Mouse (Mus musculus): ENCODE data around the gene Snx11. TPM values are rescaled to one million over a fixed set of nuclear protein-coding genes. Genes with fewer than 3 reads are reported as not detected.
A peak's percentile ranks its signal among the peaks of the same experiment; 100 is the strongest.
"Not testable (repeated sequence)": the region's sequence is repeated elsewhere in the genome, so short reads cannot be mapped to it uniquely, and the experiment has no call there.

Snx11 gene
- total and polyA plus RNA-seq, 2 experiments from 2014 or later = 10.2 to 14.8 TPM

DNA sequence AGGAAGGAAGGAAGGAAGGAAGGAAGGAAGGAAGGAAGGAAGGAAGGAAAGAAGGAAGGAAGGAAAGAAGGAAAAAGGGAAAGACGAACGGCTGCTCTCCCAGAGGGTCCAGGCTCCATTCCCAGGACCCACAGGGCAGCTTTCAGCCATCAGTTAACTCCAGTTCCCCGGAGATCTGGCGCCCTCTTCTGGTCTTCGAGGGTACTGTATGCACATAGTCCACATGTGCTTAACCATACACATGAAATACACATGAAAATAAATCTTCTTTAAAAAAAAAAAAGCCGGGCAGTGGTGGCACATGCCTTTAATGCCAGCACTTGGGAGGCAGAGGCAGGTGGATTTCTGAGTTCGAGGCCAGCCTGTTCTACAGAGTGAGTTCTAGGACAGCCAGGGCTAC lies 7.5 kb upstream of the Snx11 start:
- DNase-seq (ENCODE audit: low spot score); H3K36me3 ChIP-seq (replicated peaks; ENCODE audit: control insufficient read depth, insufficient read depth, low read length); H3K4me1 ChIP-seq (ENCODE audit: control insufficient read depth, insufficient read depth); H3K9ac ChIP-seq (replicated peaks; ENCODE audit: low read depth, low read length); H3K9me3 ChIP-seq (replicated peaks; ENCODE audit: control insufficient read depth, low read length); H3K4me2 ChIP-seq (ENCODE audit: low read depth, low read length); ATAC-seq (ENCODE audit: insufficient read depth, low read depth); H3K4me3 ChIP-seq (ENCODE audit: low read depth, low read length); H3K27ac ChIP-seq (ENCODE audit: low read depth); H3K27me3 ChIP-seq (ENCODE audit: control insufficient read depth, insufficient read depth, low read length): not testable (repeated sequence)
- peak; percentile 58 for TF ChIP-seq CTCF (IDR thresholded peaks at IDR 0.05; ENCODE audit: low read depth)
- 16% methylated on average over 7 of the region's 7 CpGs for WGBS

- peaks cover 4% of the 10 kb centered on the region for H3K4me1 ChIP-seq (ENCODE audit: control insufficient read depth, insufficient read depth)
- TF ChIP-seq CTCF (IDR thresholded peaks at IDR 0.05; ENCODE audit: low read depth) = peak; percentile 38
- TF ChIP-seq EP300 (IDR thresholded peaks at IDR 0.05; ENCODE audit: low read depth) = no peak
- no peak overlapping the region for H3K4me3 ChIP-seq (ENCODE audit: low read depth, low read length)
- no peak for DNase-seq (ENCODE audit: low spot score)
- no peak for ATAC-seq (ENCODE audit: insufficient read depth, low read depth)
- H3K36me3 ChIP-seq (replicated peaks; ENCODE audit: control insufficient read depth, insufficient read depth, low read length) = no peaks in the 10 kb centered on the region
- no peaks in the 10 kb centered on the region for H3K9me3 ChIP-seq (replicated peaks; ENCODE audit: control insufficient read depth, low read length)
- no peak overlapping the region for H3K9ac ChIP-seq (replicated peaks; ENCODE audit: low read depth, low read length)
- no peak overlapping the region for H3K4me2 ChIP-seq (ENCODE audit: low read depth, low read length)
- H3K27me3 ChIP-seq (ENCODE audit: control insufficient read depth, insufficient read depth, low read length) = no peaks in the 10 kb centered on the region
- no peak overlapping the region for H3K27ac ChIP-seq (ENCODE audit: low read depth)
- 74% methylated on average over 2 of the region's 2 CpGs for WGBS
Observed at GRCm38 (mm10) chr11:96781425-96781824, 4.1 kb upstream of the Snx11 start.

DNA sequence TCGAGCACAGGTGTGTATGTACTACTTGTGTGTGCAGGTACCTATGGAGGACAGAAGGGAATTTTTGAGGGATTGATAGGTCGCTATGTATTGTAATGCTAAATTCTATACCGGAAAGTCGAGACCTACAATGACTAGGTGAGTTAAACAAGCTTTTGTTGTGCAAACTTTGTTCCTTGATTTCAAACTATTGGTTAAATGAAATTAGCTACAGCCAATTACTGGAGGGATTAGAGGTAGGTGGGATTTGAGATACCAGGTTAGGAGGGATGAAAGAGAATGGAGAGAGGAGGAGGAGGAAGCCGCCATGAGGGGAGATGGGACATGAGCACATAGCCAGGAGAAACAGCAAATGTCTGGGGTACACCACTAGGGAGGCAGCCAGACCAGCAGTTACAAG lies 2.9 kb upstream of the Snx11 start:
- H3K4me2 ChIP-seq (ENCODE audit: low read depth, low read length) = no peak overlapping the region
- WGBS = 61% methylated on average over 5 of the region's 5 CpGs

DNA sequence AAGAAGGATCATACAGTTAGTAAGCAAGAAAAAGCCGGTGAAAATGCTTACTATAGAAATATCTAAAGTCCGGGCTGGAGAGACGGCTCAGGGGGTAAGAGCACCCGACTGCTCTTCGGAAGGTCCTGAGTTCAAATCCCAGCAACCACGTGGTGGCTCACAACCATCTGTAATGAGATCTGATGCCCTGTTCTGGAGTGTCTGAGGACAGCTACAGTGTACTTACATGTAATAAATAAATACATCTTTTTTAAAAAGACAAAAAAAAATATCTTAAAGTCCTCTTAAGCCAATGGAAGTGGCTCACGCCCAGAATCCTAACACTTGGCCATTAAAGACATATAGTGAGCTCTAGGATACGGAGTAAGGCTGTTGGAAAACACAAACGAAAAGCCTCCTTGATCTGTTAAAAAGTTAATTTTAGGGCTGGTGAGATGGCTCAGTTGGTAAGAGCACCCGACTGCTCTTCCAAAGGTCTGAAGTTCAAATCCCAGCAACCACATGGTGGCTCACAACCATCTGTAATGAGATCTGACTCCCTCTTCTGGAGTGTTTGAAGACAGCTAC lies 785 bp upstream of the Snx11 start:
- H3K9ac ChIP-seq (replicated peaks; ENCODE audit: low read depth, low read length) = peak overlapping the region; percentile 30; the same call in 1 of the 2 replicates
- H3K4me1 ChIP-seq (ENCODE audit: control insufficient read depth, insufficient read depth); DNase-seq (ENCODE audit: low spot score); H3K9me3 ChIP-seq (replicated peaks; ENCODE audit: control insufficient read depth, low read length); ATAC-seq (ENCODE audit: insufficient read depth, low read depth); H3K27me3 ChIP-seq (ENCODE audit: control insufficient read depth, insufficient read depth, low read length); H3K36me3 ChIP-seq (replicated peaks; ENCODE audit: control insufficient read depth, insufficient read depth, low read length): not testable (repeated sequence)
- H3K27ac ChIP-seq (ENCODE audit: low read depth) = peak overlapping the region; percentile 70
- peak overlapping the region; percentile 81 for H3K4me2 ChIP-seq (ENCODE audit: low read depth, low read length)
- WGBS = 67% methylated on average over 10 of the region's 10 CpGs
- peak overlapping the region; percentile 69 for H3K4me3 ChIP-seq (ENCODE audit: low read depth, low read length)

More for the DNA sequence above, 2.9 kb upstream of the Snx11 start:
- no peaks in the 10 kb centered on the region for H3K36me3 ChIP-seq (replicated peaks; ENCODE audit: control insufficient read depth, insufficient read depth, low read length)
- DNase-seq (ENCODE audit: low spot score) = no peak
- no peaks in the 10 kb centered on the region for H3K27me3 ChIP-seq (ENCODE audit: control insufficient read depth, insufficient read depth, low read length)
- peaks cover 6% of the 10 kb centered on the region for H3K4me1 ChIP-seq (ENCODE audit: control insufficient read depth, insufficient read depth)
- no peak for ATAC-seq (ENCODE audit: insufficient read depth, low read depth)
- no peak overlapping the region for H3K9ac ChIP-seq (replicated peaks; ENCODE audit: low read depth, low read length)
- H3K9me3 ChIP-seq (replicated peaks; ENCODE audit: control insufficient read depth, low read length) = no peaks in the 10 kb centered on the region
- no peak overlapping the region for H3K4me3 ChIP-seq (ENCODE audit: low read depth, low read length)
- no peak overlapping the region for H3K27ac ChIP-seq (ENCODE audit: low read depth)
- no peak for TF ChIP-seq CTCF (IDR thresholded peaks at IDR 0.05; ENCODE audit: low read depth)

DNA sequence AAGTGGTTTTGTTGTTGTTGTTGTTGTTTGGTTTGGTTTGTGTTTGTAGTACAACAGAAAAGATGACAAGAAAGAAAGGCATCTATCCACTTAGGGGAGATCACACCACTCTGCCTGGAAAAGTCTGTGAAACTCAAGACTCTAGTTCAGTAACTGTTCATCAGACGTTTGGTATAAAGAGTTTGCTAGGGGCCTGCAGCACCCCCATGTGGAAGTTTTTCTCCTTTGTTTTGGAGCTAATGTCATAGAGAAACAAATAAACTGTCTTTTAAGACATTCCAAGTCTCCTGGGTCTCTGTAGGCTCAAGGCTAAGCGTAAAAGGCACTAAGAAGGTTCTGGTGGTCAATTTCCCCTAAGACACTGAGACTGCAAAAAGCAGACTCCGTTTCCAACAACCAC lies 1.3 kb downstream of the Snx11 start:
- DNase-seq (ENCODE audit: low spot score) = no peak
- peak; percentile 8; the same call in 1 of the 2 replicates for TF ChIP-seq CTCF (IDR thresholded peaks at IDR 0.05; ENCODE audit: low read depth)
- no peak for TF ChIP-seq EP300 (IDR thresholded peaks at IDR 0.05; ENCODE audit: low read depth)
- H3K27ac ChIP-seq (ENCODE audit: low read depth) = no peak overlapping the region
- H3K4me1 ChIP-seq (ENCODE audit: control insufficient read depth, insufficient read depth) = peaks cover 6% of the 10 kb centered on the region
- no peak overlapping the region for H3K4me2 ChIP-seq (ENCODE audit: low read depth, low read length)
- H3K4me3 ChIP-seq (ENCODE audit: low read depth, low read length) = no peak overlapping the region
- ATAC-seq (ENCODE audit: insufficient read depth, low read depth) = no peak
- 43% methylated on average over 3 of the region's 3 CpGs for WGBS
- H3K9ac ChIP-seq (replicated peaks; ENCODE audit: low read depth, low read length) = no peak overlapping the region
- no peaks in the 10 kb centered on the region for H3K9me3 ChIP-seq (replicated peaks; ENCODE audit: control insufficient read depth, low read length)
- peaks cover 26% of the 10 kb centered on the region for H3K36me3 ChIP-seq (replicated peaks; ENCODE audit: control insufficient read depth, insufficient read depth, low read length)
- H3K27me3 ChIP-seq (ENCODE audit: control insufficient read depth, insufficient read depth, low read length) = no peaks in the 10 kb centered on the region

DNA sequence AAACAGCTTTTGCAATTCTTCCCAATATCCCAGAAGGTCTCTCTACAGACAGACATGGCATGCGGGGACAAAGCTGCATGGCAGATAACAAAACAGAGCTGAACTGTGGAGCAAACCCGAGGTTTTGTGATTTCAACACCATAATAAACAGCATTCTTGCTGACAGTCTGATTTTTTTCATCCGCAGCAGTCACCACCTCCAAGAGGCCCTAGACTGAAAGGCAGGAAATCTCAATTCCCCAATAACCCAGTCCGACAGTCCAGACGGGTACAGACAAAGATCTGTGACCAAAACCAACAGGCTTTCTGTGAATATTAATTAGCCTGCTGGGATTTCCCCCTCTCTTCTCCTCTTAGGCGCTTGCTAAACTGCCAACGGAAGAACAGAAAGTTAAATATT lies 1.7 kb downstream of the Snx11 start:
- Histone ChIP-seq H3K36me3 (replicated peaks; ENCODE audit: control insufficient read depth, insufficient read depth, low read length) (peaks cover 29% of the 10 kb centered on the region), H3K27ac (ENCODE audit: low read depth) (no peak overlapping the region), H3K4me1 (ENCODE audit: control insufficient read depth, insufficient read depth) (peaks cover 6% of the 10 kb centered on the region), H3K9me3 (replicated peaks; ENCODE audit: control insufficient read depth, low read length) (no peaks in the 10 kb centered on the region), H3K4me3 (ENCODE audit: low read depth, low read length) (no peak overlapping the region), H3K9ac (replicated peaks; ENCODE audit: low read depth, low read length) (no peak overlapping the region), H3K4me2 (ENCODE audit: low read depth, low read length) (no peak overlapping the region), H3K27me3 (ENCODE audit: control insufficient read depth, insufficient read depth, low read length) (no peaks in the 10 kb centered on the region)
- DNase-seq (ENCODE audit: low spot score) (no peak), ATAC-seq (ENCODE audit: insufficient read depth, low read depth) (no peak)
- 75% methylated on average over 7 of the region's 7 CpGs for WGBS
- no peak for TF ChIP-seq EP300 (IDR thresholded peaks at IDR 0.05; ENCODE audit: low read depth)
- no peak for TF ChIP-seq CTCF (IDR thresholded peaks at IDR 0.05; ENCODE audit: low read depth)
